Mouse (Mus musculus) layer of hippocampus, postnatal 10 days (tissue): ENCODE measurements at regions not wholly inside any gene's neighbourhood (a gene's known extent, or its start where the extent isn't known, plus 50 kb on each side); places are given as distances from the start of the nearest gene placed in this dataset.

Experiments used
- DNase-seq, 2 experiments: peaks; one replicate each; pipeline ENCODE4 v3.0.0; 2021; ENCODE audit warnings: low spot score in 2 of 2

- no peak for DNase-seq
Observed at GRCm38 (mm10) chr10:37617708-37618300, 479.1 kb upstream of the Marcks start.

DNA sequence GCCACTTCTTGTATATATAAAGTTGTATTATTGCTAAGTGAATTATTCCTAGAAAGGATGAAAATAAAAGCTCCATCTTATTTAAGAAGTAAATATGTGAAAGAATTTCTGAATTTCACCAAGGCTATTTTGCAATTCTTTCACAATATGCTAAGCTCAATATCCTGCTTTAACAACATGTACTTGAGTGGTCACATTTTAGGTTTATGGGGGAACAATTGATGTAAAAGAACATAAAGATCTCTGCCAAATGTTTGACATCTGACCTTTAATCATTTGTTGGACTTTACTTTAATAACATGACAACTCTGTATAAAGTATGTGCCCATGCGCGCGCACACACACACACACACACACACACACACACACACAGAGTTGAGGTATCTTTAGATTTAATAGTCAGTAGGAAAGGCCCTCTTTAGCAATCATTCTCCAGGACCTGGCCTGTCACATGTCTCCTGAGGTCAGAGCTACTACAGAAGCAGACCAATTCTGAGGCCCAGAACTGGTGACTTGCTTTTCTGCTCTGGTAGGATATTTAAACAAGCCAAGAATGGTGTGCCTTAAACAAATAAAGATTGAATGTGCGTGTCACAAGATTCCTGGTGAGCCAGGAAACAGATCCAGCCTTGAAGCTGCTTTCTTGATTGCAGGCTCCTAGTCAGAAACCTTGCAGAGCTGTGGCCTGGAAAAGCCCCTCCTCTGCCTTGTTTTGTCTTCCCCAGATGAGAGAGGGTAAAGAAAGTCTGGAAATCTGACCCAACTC lies 477.4 kb upstream of the Marcks start:
- DNase-seq, result no peak

DNA sequence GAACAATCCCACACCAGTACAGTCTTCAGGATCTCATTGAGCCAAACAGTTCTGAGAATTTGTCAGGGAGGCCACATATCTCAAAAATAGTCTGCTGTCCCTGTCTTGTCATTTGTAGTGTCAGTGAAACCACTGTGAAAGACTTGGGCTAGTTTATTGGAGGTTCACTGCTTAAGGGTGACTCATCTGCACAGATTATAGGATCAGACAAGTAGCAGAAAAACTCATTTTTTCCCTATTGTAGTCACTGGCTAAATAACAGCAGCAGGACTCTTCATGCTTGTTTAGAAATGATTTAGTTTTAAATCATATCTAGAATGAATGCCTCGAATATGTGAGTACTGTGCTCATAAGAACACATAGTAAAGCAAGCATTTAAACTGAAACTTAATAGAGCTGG lies 475.2 kb upstream of the Marcks start:
- no peak for DNase-seq

- no peak for DNase-seq
Observed at GRCm38 (mm10) chr10:37603529-37603928, 464.8 kb upstream of the Marcks start.

- no peak for DNase-seq
Observed at GRCm38 (mm10) chr10:37602936-37603335, 464.2 kb upstream of the Marcks start.

GRCm38 (mm10) chr10:37589889-37590288 lies 451.2 kb upstream of the Marcks start:
- no peak for DNase-seq

GRCm38 (mm10) chr10:37589009-37589408 lies 450.3 kb upstream of the Marcks start:
- DNase-seq, result no peak

DNA sequence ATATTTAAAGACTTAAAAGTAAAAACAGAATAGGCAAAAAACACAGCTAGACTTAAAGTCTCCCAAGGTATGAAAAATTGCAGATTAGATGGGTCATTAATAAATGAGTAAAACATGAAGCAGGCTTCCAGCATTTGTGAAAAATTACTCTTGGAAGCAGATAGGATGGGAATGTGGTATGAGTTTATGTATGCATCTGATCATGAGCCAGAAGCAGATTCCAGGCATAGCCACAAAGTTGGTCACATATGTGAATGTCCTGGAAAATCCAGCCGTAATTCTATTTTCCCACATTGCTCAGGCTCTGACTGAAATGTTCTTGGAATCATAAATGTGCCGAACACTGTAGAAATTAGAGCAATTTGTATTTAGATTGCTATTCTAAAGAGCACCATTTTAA lies 432.5 kb upstream of the Marcks start:
- no peak for DNase-seq

DNA sequence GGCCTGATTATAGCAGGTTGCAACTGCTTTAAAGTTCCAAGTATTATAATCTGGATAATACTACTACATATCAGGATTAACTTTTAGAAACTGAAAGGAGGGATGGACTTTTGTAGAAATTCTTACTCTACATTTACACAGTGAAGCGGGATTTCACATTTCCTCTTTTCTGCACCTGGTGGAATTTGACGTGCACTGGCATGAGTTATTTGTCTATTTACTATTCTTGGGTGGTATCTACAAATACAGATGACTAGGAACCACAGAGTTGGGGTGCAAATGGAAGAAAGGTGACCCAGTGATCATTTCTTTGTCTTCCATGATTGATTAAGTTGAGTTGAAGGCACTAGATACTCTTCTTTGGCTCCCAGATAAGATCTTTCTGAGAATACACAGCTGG lies 423.0 kb upstream of the Marcks start:
- no peak for DNase-seq

DNA sequence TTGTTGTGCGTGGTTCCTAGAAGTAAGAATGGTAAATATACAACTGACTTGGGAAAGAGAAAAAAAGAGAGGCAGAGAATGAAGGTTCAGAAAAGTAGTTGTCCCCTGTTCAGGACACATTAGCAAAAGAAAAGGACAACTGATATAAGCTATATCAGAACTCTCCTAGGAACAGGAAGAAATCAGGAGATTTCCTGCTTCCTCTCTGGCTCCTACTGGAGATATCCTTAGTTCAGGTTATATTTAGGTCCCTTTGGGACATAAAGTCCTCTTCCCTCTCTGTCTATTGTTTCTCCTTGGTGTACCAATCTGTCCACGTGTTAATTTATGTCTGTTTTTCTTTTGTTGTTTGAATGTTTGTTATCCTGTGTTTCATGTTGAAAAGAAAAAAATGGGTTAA lies 410.7 kb upstream of the Marcks start:
- DNase-seq, result no peak

GRCm38 (mm10) chr10:37540703-37541102 lies 402.0 kb upstream of the Marcks start:
- no peak for DNase-seq

GRCm38 (mm10) chr10:37505966-37506615 lies 367.4 kb upstream of the Marcks start:
- no peak for DNase-seq

GRCm38 (mm10) chr10:37504468-37504867 lies 365.7 kb upstream of the Marcks start:
- DNase-seq, result no peak

- DNase-seq, result no peak
Observed at GRCm38 (mm10) chr10:37502505-37502904, 363.8 kb upstream of the Marcks start.

DNA sequence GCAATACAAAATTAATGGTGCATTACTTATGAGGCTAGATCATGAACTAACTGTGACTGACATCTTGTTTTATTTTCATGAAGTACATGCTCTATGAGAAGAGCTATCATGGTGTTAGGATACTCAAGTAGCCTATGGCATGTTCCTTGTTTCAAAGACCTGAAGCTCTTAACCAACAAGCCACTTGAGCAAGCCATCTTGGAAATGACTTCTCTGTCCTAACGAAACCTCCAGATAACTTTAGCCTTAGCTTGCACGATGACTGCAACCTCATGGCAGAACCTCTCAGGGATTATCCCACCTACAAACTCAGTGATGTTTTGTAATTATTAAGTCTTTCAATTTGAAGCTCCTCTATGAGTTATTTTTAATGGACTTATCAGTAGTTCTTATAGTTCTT lies 362.3 kb upstream of the Marcks start:
- DNase-seq, result no peak

DNA sequence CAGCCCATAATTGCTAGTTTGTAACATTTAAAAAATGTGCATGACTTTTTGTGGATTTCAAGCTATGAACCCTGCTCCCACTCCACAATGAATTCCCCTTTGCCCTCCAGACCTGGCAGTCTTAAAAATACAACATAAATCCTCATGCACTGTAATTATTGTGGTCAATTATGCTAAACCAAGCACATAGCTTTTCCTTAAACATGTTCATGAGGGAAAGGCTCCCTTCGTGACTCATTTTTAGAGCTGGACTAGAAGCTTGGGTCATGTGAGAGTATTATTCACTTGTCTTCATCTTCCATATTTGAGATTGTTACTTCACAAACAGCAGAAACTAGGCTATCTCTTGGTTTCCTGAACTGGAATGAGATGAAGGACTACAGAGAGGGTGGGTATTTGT lies 356.7 kb upstream of the Marcks start:
- no peak for DNase-seq

GRCm38 (mm10) chr10:37494552-37495166 lies 355.9 kb upstream of the Marcks start:
- DNase-seq, result no peak

GRCm38 (mm10) chr10:37494098-37494497 lies 355.4 kb upstream of the Marcks start:
- DNase-seq, result no peak

- DNase-seq, result no peak
Observed at GRCm38 (mm10) chr10:37484311-37485023, 345.7 kb upstream of the Marcks start.

DNA sequence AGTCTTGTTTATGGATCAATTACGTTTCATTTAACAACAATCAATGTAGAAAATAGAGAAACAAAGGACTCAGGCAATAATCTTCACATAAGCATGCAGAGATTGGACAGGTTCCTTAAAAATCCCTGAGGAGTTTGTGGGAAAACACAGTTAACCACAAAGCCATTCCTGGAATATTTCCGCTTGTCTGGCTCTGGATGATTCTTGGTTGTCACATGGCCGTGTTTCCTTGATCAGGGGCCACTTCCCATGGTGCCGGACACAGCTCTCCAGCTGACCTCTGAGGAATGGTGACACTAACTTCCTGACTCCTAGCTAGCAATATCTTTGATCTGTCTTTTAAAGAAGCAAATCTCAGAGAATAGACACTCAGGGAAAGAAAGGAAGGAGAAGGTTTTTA lies 344.8 kb upstream of the Marcks start:
- no peak for DNase-seq

DNA sequence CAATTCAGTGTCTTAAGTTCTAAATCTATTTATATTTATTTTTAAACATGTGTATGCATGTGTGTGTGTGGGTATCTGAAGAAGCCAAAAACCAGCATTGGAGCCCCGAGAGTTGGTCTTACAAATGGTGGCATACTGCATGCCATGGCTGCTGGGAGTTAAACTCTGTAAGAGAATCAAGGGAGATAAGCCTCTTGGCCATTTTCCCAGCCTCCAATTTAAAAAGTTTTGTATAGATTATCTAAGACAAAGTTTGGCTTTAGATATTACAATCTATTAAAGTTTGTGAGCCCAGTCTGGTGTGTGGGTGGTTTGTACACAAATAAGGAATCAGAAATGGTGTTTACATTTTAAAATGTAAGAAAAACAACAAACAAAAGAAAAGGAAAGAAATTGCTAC lies 343.2 kb upstream of the Marcks start:
- DNase-seq, result no peak

- DNase-seq, result no peak
Observed at GRCm38 (mm10) chr10:37480331-37480730, 341.6 kb upstream of the Marcks start.
